Mouse (Mus musculus) limb, embryonic 12.5 days (tissue): ENCODE results near the gene Mcm10. TPM values are rescaled to one million over a fixed set of nuclear protein-coding genes. Genes with fewer than 3 reads are reported as not detected.

Experiments
- ATAC-seq: fragments of 200-750 bp; cut with Nextera tagmentation; 2 replicates; pipeline ENCODE4 v1.8.0; 2017; ENCODE audit warnings: low read depth, moderate TSS enrichment; ENCODE audit not compliant: insufficient number of reproducible peaks, insufficient read depth, low FRiP score, low TSS enrichment
- H3K27ac ChIP-seq: fragments of 300-500 bp; sonication (generic); 2 replicates; pipeline ENCODE4 v1.5.1; 2016; ENCODE audit warnings: mild to moderate bottlenecking, moderate library complexity
- H3K27me3 ChIP-seq: fragments of 300-500 bp; sonication (generic); 2 replicates; pipeline ENCODE4 v1.6.1; 2016; ENCODE audit warnings: mild to moderate bottlenecking, moderate library complexity
- H3K36me3 ChIP-seq: fragments of 300-500 bp; sonication (generic); 2 replicates; pipeline ENCODE4 v1.6.1; 2016; ENCODE audit warnings: mild to moderate bottlenecking, moderate library complexity
- H3K4me1 ChIP-seq: fragments of 300-500 bp; sonication (generic); replicated peaks from 2 replicates; pipeline ENCODE4 v1.6.1; 2016
- H3K4me2 ChIP-seq: fragments of 300-500 bp; sonication (generic); 2 replicates; pipeline ENCODE4 v1.6.1; 2016; ENCODE audit warnings: mild to moderate bottlenecking, moderate library complexity
- H3K4me3 ChIP-seq: fragments of 300-500 bp; sonication (generic); replicated peaks from 2 replicates; pipeline ENCODE4 v1.5.1; 2016; ENCODE audit warnings: mild to moderate bottlenecking
- H3K9ac ChIP-seq: fragments of 300-500 bp; sonication (generic); replicated peaks from 2 replicates; pipeline ENCODE4 v1.6.1; 2016; ENCODE audit warnings: mild to moderate bottlenecking, moderate library complexity
- H3K9me3 ChIP-seq: fragments of 300-500 bp; sonication (generic); 2 replicates; pipeline ENCODE4 v1.6.1; 2016; ENCODE audit warnings: mild to moderate bottlenecking, moderate library complexity
- WGBS: fragments of 180-500 bp; shearing (Covaris S2); methylation state at CpG from one replicate; pipeline ENCODE4 v1.1.7; 2016; 5-methylcytosine and 5-hydroxymethylcytosine counted together
- polyA plus RNA-seq: library from polyadenylated mRNA; unstranded; fragments of >200 nt; fragmentation: Nextera tagmentation; extraction: Ambion mirVana; gene quantifications from 2 replicates; pipeline ENCODE4 v1.2.1, GENCODE M21; 2016

Mcm10 gene
- polyA plus RNA-seq, 1 experiment from 2014 or later, result 49.2 TPM

DNA sequence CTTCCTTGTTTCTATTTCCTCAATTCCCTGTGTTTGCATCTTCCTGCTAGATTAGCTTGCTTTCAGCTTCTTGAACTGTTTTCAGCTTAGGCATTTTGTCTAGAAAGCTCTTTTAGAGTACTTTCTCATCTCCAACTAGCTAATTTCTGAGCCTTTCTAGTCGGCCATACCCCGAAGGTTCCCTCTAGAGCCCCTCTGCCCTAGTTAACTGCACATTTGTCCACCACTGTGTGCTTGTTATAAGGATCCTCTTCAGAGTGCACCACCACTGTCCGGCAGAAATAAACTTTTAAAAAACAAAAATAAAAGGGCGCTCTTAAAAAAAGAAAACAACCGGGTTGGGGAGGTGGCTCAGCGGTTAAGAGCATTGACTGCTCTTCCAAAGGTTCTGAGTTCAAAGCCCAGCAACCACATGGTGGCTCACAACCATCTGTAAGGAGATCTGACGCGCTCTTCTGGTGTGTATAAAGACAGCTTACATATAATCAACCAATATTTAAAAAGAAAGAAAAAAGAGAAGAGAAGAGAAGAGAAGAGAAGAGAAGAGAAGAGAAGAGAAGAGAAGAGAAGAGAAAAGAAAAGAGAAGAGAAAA, 597 bp downstream of the Mcm10 start:
- Histone ChIP-seq H3K9me3 (no peaks in the 10 kb centered on the region), H3K27me3 (no peaks in the 10 kb centered on the region), H3K36me3 (peaks cover 28% of the 10 kb centered on the region), H3K4me3 (peak overlapping the region; percentile 74), H3K9ac (peak overlapping the region; percentile 60), H3K27ac (no peak overlapping the region), H3K4me1 (peaks cover 9% of the 10 kb centered on the region), H3K4me2 (peak overlapping the region; percentile 63)
- 16% methylated on average over 8 of the region's 8 CpGs for WGBS
- ATAC-seq, result no peak

- Histone ChIP-seq H3K27ac (no peak overlapping the region), H3K4me2 (no peak overlapping the region), H3K9ac (no peak overlapping the region), H3K27me3 (no peaks in the 10 kb centered on the region), H3K9me3 (no peaks in the 10 kb centered on the region), H3K4me1 (peaks cover 8% of the 10 kb centered on the region), H3K36me3 (peaks cover 71% of the 10 kb centered on the region), H3K4me3 (no peak overlapping the region)
- WGBS, result 94% methylated on average over 4 of the region's 4 CpGs
- no peak for ATAC-seq
Measured at GRCm38 (mm10) chr2:5007107-5007506, 5.5 kb downstream of the Mcm10 start.

DNA sequence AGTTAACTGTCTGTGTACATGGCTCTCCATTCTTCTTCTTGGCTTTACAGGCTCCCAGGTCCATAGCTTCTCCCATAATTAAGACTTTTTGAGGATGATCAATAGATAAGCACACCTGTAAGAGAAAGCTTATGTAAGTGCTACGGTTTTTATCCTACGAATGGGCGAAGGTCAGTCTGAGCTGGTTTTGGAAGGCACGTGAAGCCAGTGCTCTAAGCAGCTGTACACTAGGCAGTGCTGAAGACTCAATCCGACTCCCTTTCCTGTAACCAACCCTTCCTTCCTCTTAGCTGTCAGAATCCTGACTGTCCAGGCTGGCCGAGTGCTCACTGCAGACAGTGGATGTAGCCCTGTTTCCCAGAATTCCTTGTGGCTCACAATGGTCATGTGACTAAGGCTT, 11.3 kb downstream of the Mcm10 start:
- no peak overlapping the region for H3K4me2 ChIP-seq
- no peak overlapping the region for H3K27ac ChIP-seq
- H3K4me3 ChIP-seq, result no peak overlapping the region
- H3K9ac ChIP-seq, result no peak overlapping the region
- WGBS, result 89% methylated on average over 6 of the region's 6 CpGs
- no peaks in the 10 kb centered on the region for H3K27me3 ChIP-seq
- no peaks in the 10 kb centered on the region for H3K4me1 ChIP-seq
- no peaks in the 10 kb centered on the region for H3K9me3 ChIP-seq
- H3K36me3 ChIP-seq, result peaks cover 91% of the 10 kb centered on the region
- no peak for ATAC-seq

DNA sequence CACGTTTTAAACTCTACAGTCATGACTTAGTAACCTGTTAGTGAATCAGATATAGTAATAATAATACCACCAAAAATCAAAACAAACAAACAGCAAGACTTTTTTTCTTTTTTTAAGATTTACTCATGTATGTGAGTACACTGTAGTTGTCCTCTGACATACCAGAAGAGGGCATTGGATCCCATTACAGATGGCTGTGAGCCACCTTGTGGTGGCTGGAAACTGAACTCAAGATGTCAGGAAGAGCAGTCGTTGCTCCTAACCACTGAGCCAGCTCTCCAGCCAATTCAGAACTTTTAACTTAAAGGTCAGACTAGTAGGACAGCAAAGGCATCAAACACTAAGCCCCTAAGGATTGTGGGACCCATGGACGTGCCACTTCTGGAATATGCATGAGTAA, 13.7 kb downstream of the Mcm10 start:
- ATAC-seq, result no peak
- whole genome bisulfite sequencing, result 84% methylated on average over 3 of the region's 3 CpGs
- no peak overlapping the region for H3K27ac ChIP-seq

GRCm38 (mm10) chr2:4996421-4996824, 16.2 kb downstream of the Mcm10 start:
- no peak for ATAC-seq
- H3K27me3 ChIP-seq, result no peaks in the 10 kb centered on the region
- no peak overlapping the region for H3K4me3 ChIP-seq
- H3K27ac ChIP-seq, result no peak overlapping the region
- WGBS, result 94% methylated on average over 6 of the region's 6 CpGs
- no peak overlapping the region for H3K9ac ChIP-seq
- H3K4me2 ChIP-seq, result no peak overlapping the region
- H3K9me3 ChIP-seq, result no peaks in the 10 kb centered on the region
- peaks cover 87% of the 10 kb centered on the region for H3K36me3 ChIP-seq
- H3K4me1 ChIP-seq, result no peaks in the 10 kb centered on the region

More for the DNA sequence above, 13.7 kb downstream of the Mcm10 start:
- H3K36me3 ChIP-seq, result peaks cover 93% of the 10 kb centered on the region
- H3K4me1 ChIP-seq, result no peaks in the 10 kb centered on the region
- H3K4me2 ChIP-seq, result no peak overlapping the region
- H3K27me3 ChIP-seq, result no peaks in the 10 kb centered on the region
- H3K9me3 ChIP-seq, result no peaks in the 10 kb centered on the region
- no peak overlapping the region for H3K9ac ChIP-seq
- H3K4me3 ChIP-seq, result no peak overlapping the region

DNA sequence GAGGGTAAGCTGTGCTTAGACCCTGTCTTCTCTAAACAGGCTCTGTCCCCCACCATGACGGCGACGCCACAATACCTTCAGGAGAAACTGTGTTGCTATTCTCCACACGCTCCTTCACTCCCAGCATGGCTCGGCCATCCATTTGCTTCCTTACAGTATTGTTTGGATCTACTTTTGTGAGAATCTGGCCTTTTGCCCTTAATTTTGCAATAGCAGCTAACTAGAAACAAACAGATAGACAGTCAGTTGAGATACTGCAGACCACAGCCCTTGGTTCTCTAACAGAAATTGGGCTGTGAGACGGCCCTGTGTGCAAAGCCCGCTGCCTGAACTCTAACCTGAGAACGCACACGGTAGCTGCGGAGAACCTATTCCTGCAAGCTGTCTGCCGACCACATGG, 16.9 kb downstream of the Mcm10 start:
- no peak overlapping the region for H3K4me3 ChIP-seq
- no peak for ATAC-seq
- peaks cover 87% of the 10 kb centered on the region for H3K36me3 ChIP-seq
- no peaks in the 10 kb centered on the region for H3K27me3 ChIP-seq
- 91% methylated on average over 11 of the region's 11 CpGs for WGBS
- no peaks in the 10 kb centered on the region for H3K4me1 ChIP-seq
- H3K9ac ChIP-seq, result no peak overlapping the region
- H3K4me2 ChIP-seq, result no peak overlapping the region
- no peak overlapping the region for H3K27ac ChIP-seq
- no peaks in the 10 kb centered on the region for H3K9me3 ChIP-seq

GRCm38 (mm10) chr2:4994436-4994835, 18.2 kb downstream of the Mcm10 start:
- H3K9ac ChIP-seq, result no peak overlapping the region
- H3K4me2 ChIP-seq, result no peak overlapping the region
- no peak overlapping the region for H3K27ac ChIP-seq
- ATAC-seq, result no peak
- no peak overlapping the region for H3K4me3 ChIP-seq
- H3K4me1 ChIP-seq, result no peaks in the 10 kb centered on the region
- H3K9me3 ChIP-seq, result no peaks in the 10 kb centered on the region
- WGBS, result 91% methylated on average over 4 of the region's 4 CpGs
- no peaks in the 10 kb centered on the region for H3K27me3 ChIP-seq
- H3K36me3 ChIP-seq, result peaks cover 82% of the 10 kb centered on the region

- Histone ChIP-seq H3K4me2 (no peak overlapping the region), H3K9me3 (no peaks in the 10 kb centered on the region), H3K4me1 (no peaks in the 10 kb centered on the region), H3K9ac (no peak overlapping the region), H3K27me3 (no peaks in the 10 kb centered on the region), H3K27ac (no peak overlapping the region), H3K4me3 (no peak overlapping the region), H3K36me3 (peaks cover 75% of the 10 kb centered on the region)
- ATAC-seq, result no peak
- 93% methylated on average over 11 of the region's 11 CpGs for WGBS
Measured at GRCm38 (mm10) chr2:4993584-4993983, 19.0 kb downstream of the Mcm10 start.

- H3K9me3 ChIP-seq, result no peaks in the 10 kb centered on the region
- H3K27ac ChIP-seq, result no peak overlapping the region
- no peak overlapping the region for H3K4me3 ChIP-seq
- no peak overlapping the region for H3K4me2 ChIP-seq
- H3K4me1 ChIP-seq, result peaks cover 12% of the 10 kb centered on the region
- no peak for ATAC-seq
- H3K27me3 ChIP-seq, result no peaks in the 10 kb centered on the region
- H3K36me3 ChIP-seq, result peaks cover 32% of the 10 kb centered on the region
- no peak overlapping the region for H3K9ac ChIP-seq
- WGBS, result 79% methylated on average over 11 of the region's 11 CpGs
Measured at GRCm38 (mm10) chr2:4988826-4989424, 23.7 kb downstream of the Mcm10 start.

- ATAC-seq, result no peak
- Histone ChIP-seq H3K4me2 (no peak overlapping the region), H3K4me1 (peaks cover 15% of the 10 kb centered on the region), H3K27me3 (no peaks in the 10 kb centered on the region), H3K27ac (no peak overlapping the region), H3K4me3 (no peak overlapping the region), H3K36me3 (peaks cover 21% of the 10 kb centered on the region), H3K9me3 (no peaks in the 10 kb centered on the region), H3K9ac (no peak overlapping the region)
- WGBS, result 82% methylated on average over 8 of the region's 8 CpGs
Measured at GRCm38 (mm10) chr2:4987388-4988180, 25.0 kb downstream of the Mcm10 start.

GRCm38 (mm10) chr2:4986798-4987197, 25.8 kb downstream of the Mcm10 start:
- no peak overlapping the region for H3K27ac ChIP-seq
- H3K9me3 ChIP-seq, result no peaks in the 10 kb centered on the region
- 72% methylated on average over 4 of the region's 4 CpGs for WGBS
- ATAC-seq, result no peak
- no peak overlapping the region for H3K9ac ChIP-seq
- H3K4me1 ChIP-seq, result peaks cover 15% of the 10 kb centered on the region
- no peaks in the 10 kb centered on the region for H3K27me3 ChIP-seq
- no peak overlapping the region for H3K4me2 ChIP-seq
- peaks cover 17% of the 10 kb centered on the region for H3K36me3 ChIP-seq
- H3K4me3 ChIP-seq, result no peak overlapping the region
